Mouse (Mus musculus): ENCODE measurements around the gene Fat3.

Fat3 gene

GRCm38 (mm10) chr9:16437805-16438204, 63.3 kb downstream of the Fat3 start:
- DNase-seq (ENCODE audit: low read depth, low spot score) = no peak

GRCm38 (mm10) chr9:16428589-16428988, 72.5 kb downstream of the Fat3 start:
- DNase-seq (ENCODE audit: low read depth, low spot score) = no peak

DNA sequence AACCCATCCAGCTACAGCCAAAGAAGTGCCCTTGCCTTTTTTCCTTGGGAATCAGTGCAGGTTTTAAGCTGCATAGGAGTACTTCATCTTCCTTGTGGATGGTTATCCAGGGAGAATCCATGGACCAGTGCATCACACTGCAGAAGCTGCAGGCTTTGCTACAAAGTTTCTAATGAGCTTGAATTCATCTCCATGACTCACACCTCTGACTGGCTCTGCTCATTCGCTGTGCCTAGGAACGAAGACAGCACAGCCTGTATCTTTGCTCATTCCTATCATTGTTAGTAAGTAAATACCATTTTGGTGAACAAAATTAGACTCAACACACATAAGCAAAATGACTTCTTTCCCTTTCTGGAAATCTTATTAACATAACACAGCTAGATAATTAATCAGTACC, 78.4 kb downstream of the Fat3 start:
- no peak for DNase-seq (ENCODE audit: low read depth, low spot score)

DNA sequence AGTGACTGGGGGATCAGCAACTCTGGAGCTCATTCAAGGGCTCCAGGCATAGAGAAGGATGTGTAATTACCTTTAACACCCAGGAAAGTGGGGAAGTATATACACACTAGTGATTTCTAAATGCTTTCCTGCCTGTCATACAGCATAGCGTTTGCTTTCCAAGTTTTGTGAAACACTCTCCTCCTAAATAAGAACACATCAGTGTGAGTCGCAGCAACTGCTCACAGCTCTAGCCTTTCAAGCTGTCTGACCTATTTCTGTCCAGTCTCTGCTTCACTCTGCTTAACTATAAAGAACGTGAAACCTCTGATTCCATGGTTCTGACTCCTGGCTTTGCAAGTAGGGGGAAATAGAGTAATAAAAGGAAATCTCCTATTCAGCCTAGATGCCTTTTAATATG, 98.3 kb downstream of the Fat3 start:
- no peak for DNase-seq (ENCODE audit: low read depth, low spot score)

DNA sequence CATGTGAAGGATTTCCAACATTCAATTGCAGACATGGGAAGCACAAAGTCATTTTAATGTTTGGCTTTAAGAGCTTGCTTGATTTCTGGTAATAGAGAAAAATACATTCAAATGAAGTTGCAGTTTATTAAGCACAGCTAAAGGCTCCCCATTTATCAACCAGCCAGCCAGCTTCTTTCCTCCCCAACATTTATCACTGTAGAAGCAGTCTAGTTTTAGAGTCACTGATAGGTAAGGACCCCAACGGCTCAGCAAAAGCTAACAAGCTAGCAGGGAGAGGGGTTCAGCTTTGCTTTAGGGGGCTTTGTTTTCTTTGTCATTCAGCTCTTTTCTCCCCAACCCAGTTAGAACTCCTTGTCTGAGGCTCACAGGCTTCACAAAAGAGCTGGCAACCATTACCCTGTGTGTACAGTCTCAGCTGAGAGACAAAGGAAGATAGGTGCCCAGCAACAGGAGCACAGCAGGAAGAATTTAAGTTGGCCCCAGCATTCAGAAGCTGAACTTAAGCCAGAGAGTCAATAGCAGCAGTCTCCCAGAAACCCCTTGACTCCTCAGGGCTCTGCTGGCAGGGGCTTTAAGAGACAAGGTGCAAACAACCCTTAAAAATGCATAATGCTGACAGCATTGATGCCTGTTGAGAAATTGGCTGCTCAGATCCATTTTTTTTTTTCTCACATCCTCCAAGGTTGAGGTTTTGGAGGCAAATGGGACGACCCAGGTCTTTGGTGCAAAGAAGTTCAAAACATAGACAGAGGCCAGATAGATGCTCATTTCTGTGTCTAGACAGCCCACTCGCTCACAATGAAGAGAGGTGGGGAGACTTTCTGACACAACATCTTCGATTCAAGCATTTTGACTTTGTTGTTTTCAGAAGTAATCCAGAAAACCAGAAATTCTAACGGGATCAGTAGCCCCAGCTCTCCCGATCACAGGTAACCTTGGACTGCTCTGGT, 102.1 kb downstream of the Fat3 start:
- DNase-seq (ENCODE audit: low read depth, low spot score) = no peak

GRCm38 (mm10) chr9:16389141-16389540, 111.9 kb downstream of the Fat3 start:
- no peak for DNase-seq (ENCODE audit: low read depth, low spot score)

GRCm38 (mm10) chr9:16387527-16387926, 113.6 kb downstream of the Fat3 start:
- DNase-seq (ENCODE audit: low read depth, low spot score) = no peak

DNA sequence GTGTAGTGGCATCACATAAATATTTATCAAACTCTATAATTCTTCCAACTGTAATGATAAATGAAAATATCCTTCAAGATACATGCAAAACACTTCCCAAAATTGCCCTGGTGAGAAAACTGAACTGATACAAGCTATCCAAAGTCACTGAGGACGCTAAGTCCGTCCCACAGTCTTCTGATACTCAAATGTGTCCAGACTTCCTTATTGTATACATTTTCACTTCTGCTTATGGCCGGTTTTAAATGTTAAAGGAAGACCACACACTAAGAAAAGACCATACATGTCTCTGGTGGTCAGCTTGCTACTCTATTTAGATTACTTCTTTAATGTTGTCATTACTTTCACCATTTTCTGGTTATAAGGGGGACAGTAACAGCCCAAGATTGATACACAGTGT, 137.4 kb downstream of the Fat3 start:
- DNase-seq (ENCODE audit: low read depth, low spot score) = no peak

GRCm38 (mm10) chr9:16361811-16362210, 139.3 kb downstream of the Fat3 start:
- DNase-seq (ENCODE audit: low read depth, low spot score) = peak; percentile 18

DNA sequence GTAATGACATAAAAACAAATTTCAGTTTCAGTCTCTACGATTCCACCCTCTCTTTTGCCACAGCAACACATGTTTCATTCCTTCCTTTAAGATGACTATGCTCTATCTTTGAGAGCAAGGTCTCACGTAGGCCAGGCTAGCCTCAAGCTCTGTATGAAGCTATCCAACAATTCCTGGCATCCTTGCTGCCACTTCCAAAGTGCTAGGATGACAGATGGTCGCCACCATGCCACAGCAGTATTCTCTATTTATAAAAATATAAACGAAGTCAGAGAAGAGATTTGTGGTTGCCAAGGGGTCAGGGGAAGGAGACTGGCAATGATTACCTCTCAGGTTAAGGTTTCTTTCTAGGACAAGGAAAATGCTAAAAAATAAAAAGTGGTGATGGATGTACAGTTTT, 144.4 kb downstream of the Fat3 start:
- DNase-seq (ENCODE audit: low read depth, low spot score) = no peak

GRCm38 (mm10) chr9:16354906-16355305, 146.2 kb downstream of the Fat3 start:
- no peak for DNase-seq (ENCODE audit: low read depth, low spot score)

- peak; percentile 48 for DNase-seq (ENCODE audit: low read depth, low spot score)
Observed at GRCm38 (mm10) chr9:16353049-16353724, 147.9 kb downstream of the Fat3 start.

- no peak for DNase-seq (ENCODE audit: low read depth, low spot score)
Observed at GRCm38 (mm10) chr9:16352486-16353048, 148.5 kb downstream of the Fat3 start.

DNA sequence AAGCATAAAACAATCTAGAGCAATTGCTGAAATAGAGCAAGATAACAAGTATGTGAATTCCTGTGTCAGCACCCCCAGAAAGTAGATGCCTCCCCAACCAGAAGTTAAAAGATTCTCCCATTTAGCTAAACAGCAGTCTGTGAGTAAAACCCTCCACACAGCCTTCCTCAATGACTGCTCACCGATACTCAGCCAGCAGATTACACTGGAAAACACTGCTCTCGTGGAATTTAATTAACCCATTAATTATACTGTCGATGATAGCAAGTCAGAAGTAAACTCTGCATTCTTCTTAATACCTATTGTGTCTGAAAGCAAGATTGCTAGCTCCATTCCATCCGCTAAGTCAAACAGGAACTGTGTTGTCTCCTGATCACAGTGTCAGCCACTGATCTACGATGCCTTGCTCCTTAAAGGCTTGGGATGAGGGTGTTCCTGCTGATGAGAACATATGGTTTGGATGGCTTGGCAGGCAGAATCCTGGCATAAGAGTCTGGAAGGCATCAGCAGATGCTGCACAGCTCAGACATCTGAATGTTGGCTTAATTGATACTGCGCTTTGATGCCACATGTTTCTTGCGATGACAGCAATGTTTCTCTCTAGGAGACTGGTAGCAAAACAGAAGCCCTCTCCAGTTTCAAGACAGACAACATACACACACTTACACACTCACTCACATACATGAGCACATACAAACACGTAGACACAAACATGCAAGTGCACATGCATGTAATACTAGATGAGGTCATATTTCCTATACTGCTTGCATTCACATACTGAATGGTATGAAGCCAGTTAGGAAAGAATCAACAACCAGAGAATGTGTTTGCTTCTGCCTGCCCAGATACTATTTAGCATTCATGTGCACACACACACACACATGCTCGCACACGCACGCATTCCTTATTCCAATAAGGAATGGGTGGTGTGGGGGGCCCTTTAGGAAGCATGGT, 155.9 kb downstream of the Fat3 start:
- no peak for DNase-seq (ENCODE audit: low read depth, low spot score)

DNA sequence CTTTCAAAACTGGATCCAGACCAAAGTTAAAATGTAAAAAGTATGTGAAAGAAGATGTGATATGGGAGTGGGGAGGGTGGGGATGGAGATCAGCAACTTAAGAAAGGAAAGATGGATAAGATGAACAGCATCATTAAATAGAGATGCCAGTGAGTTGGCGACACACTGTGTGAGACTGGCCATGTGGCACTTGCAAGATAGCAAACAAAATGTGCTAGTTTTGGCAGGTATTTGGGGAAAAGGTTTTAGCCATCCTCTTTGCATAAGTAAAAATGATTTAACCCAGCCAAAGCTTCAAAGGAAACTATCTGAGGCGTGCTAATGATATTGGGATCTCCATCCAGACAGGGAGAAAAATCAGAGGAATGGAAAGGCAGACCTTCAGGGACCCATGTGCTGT, 157.9 kb downstream of the Fat3 start:
- DNase-seq (ENCODE audit: low read depth, low spot score) = no peak

- DNase-seq (ENCODE audit: low read depth, low spot score) = no peak
Observed at GRCm38 (mm10) chr9:16342577-16342976, 158.5 kb downstream of the Fat3 start.

GRCm38 (mm10) chr9:16330290-16330984, 170.6 kb downstream of the Fat3 start:
- DNase-seq (ENCODE audit: low read depth, low spot score) = no peak

DNA sequence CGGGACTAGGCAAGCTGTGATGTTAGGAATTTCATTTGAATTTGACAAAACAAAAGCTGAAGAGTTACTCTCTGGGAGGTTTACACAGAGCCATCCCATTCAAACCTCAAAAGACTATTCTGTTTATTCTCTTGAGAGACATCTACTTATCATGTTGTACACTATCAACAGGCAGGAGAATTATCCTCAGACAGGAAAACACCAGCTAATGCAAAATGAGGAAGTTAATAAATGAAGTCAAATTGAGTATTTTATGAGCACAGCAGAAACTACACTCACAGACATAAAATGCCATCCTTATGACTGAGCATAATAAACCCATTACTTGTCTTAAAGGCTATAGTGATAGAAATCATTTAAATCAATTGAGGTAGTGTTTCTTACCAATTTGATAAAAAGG, 182.1 kb downstream of the Fat3 start:
- DNase-seq (ENCODE audit: low read depth, low spot score) = no peak

DNA sequence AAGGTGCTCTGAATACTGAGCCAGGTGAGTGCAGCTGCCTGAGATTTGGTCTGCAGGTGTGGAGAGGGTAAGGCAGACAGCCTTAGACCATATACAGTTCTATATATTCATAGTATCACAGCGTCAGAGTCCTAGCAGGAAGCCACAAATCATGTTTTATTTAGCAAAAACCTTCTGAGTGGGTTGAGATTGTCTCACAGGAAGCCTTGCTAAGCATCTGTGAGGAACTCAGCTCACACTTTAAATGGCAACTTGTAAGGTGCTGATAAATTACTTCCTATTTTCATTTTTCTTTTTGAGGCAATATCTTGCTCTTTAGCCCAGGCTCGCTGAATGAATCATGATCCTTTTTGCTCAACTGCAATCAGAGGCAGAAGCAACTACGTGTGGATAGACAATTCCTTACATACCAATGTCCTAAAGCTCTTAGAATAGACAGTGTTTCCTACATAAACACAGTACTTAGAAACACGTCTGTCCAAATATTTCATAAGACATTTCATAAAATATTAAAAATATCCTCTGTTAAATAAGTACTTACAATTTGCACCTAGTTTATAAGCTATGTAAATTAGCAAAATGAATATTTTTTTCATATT, 188.4 kb downstream of the Fat3 start:
- DNase-seq (ENCODE audit: low read depth, low spot score) = no peak
